Mouse (Mus musculus) liver, postnatal 0 days (tissue): ENCODE results near the gene Igf2bp1.

ENCODE experiments used
- CTCF ChIP-seq: sonication (generic); IDR thresholded peaks from 2 replicates; pipeline ENCODE4 v1.5.1; 2016; ENCODE audit warnings: antibody characterized with exemption, low read depth
- EP300 ChIP-seq: IDR thresholded peaks from 2 replicates; pipeline ENCODE4 v1.6.1; 2016; ENCODE audit warnings: antibody characterized with exemption, low read depth, mild to moderate bottlenecking

- TF ChIP-seq CTCF (peak; percentile 40), EP300 (no peak)
Observed at GRCm38 (mm10) chr11:95976290-95976689, 29.4 kb downstream of the Igf2bp1 start.
